Mouse (Mus musculus): ENCODE data around the gene 1600015I10Rik. TPM values are rescaled to one million over a fixed set of nuclear protein-coding genes. Genes with fewer than 3 reads are reported as not detected.
"Not testable (repeated sequence)": the region's sequence is repeated elsewhere in the genome, so short reads cannot be mapped to it uniquely, and the experiment has no call there.

1600015I10Rik gene
- polyA plus RNA-seq, 1 experiment: not detected

DNA sequence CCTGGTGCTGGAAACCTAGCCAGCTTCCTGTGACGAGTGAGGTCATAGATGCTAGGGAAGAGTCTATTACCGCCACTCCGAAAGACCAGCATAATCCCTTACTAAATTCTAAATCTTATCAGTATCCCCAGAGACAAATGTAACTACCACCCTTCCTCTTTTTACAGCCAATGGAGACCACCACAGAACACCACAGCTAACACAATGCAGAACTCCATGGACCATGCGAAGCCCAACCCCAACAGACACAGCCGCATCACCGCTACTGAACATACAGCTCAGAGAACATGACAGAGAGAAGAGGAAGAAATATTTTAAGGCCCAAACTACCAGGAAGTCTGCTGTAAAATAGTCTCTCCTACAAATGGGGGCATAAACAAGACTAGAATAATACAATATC, 21.9 kb downstream of the 1600015I10Rik start:
- Histone ChIP-seq H3K4me1 (ENCODE audit: control insufficient read depth, insufficient read depth, insufficient read length, low read length) (no peaks in the 10 kb centered on the region), H3K27ac (replicated peaks; ENCODE audit: low read depth, low read length) (no peak overlapping the region), H3K4me3 (ENCODE audit: insufficient read depth, low read depth, low read length) (no peak overlapping the region)

DNA sequence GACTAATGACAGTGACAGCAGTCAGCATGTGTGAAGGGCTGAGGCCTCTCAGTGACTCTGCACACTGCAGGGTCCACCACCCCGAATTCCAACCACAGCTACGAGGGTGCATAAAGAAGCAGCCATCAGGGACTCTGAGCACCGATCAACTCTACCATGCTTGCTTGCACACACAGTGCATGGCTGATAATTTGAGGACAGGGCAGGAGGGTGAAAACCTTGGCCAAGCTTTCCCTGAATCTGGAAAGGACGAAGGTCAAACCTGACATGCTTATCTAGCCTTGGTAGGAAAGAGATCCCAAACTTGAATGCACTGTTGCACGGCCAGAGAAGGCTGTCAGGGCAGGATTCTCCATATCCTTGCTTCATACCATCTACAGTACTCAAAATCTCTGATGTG, 23.5 kb downstream of the 1600015I10Rik start:
- Histone ChIP-seq H3K27ac (replicated peaks; ENCODE audit: low read depth, low read length) (no peak overlapping the region), H3K4me3 (ENCODE audit: insufficient read depth, low read depth, low read length) (no peak overlapping the region), H3K4me1 (ENCODE audit: control insufficient read depth, insufficient read depth, insufficient read length, low read length) (no peaks in the 10 kb centered on the region)

DNA sequence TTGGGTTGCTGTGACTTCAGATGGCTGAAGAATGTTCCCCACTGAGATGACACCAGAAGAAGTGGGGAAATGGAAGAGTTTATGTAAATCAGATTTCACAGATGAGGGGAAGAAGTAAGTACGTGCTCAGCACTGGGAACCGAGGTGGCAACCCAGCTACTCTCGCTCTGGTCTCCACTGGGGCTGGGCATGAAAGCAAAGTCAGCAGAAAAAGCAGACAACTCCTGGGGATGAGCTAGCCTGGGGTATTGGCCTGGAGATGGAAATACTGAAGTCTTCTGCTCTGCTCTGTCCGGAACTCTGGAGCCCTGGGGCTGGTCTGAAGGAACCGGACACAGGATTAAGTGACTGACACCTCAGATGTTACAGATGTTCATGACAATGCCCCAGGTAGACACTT, 24.5 kb downstream of the 1600015I10Rik start:
- Histone ChIP-seq H3K4me3 (ENCODE audit: insufficient read depth, low read depth, low read length) (no peak overlapping the region), H3K27ac (replicated peaks; ENCODE audit: low read depth, low read length) (no peak overlapping the region)

DNA sequence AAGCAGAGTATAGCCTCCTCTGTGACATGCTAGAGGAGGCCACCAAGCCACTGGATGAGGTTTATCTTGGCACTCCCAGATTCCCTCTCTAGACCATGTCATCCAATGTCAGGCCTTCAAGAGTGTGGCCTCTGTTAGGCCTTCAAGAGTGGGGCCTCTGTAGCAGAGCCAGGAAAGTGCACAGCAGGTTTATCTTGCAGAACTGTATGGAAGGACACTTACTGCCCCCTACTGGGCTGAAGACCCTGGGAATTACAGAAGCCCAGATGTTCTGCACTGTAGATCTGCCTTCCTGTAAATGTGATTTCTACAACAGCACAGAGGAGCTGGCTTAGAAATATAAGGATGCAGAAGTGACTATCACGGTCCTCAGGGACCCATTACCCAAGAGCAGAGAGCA, 25.3 kb downstream of the 1600015I10Rik start:
- no peak overlapping the region for H3K27ac ChIP-seq (replicated peaks; ENCODE audit: low read depth, low read length)
- no peaks in the 10 kb centered on the region for H3K4me1 ChIP-seq (ENCODE audit: control insufficient read depth, insufficient read depth, insufficient read length, low read length)
- H3K4me3 ChIP-seq (ENCODE audit: insufficient read depth, low read depth, low read length): no peak overlapping the region

More for the DNA sequence above, 24.5 kb downstream of the 1600015I10Rik start:
- H3K4me1 ChIP-seq (ENCODE audit: control insufficient read depth, insufficient read depth, insufficient read length, low read length): no peaks in the 10 kb centered on the region

DNA sequence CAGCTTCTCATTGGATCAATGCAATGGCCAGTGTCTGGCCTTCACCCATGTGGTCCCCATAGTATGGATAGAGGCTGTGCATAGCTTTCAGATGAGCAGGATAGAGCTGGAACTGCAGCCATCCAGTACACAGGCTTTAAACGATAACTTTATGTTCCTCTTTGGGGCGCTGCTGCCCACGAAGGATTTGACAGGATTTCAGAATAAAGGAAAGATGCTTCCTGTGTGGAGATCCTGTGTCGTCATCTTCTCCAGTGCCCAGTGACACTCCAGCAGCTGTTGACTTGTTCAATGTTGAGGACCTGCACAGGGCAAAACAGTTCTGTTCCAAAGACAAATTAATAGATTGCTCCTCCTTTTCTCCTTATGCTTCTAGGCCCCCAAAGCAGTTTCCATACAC, 27.1 kb downstream of the 1600015I10Rik start:
- no peak overlapping the region for H3K4me3 ChIP-seq (ENCODE audit: insufficient read depth, low read depth, low read length)
- no peak overlapping the region for H3K27ac ChIP-seq (replicated peaks; ENCODE audit: low read depth, low read length)
- H3K4me1 ChIP-seq (ENCODE audit: control insufficient read depth, insufficient read depth, insufficient read length, low read length): no peaks in the 10 kb centered on the region

- no peaks in the 10 kb centered on the region for H3K4me1 ChIP-seq (ENCODE audit: control insufficient read depth, insufficient read depth, insufficient read length, low read length)
- no peak overlapping the region for H3K27ac ChIP-seq (replicated peaks; ENCODE audit: low read depth, low read length)
- no peak overlapping the region for H3K4me3 ChIP-seq (ENCODE audit: insufficient read depth, low read depth, low read length)
Observed at GRCm38 (mm10) chr6:48958053-48958452, 28.4 kb downstream of the 1600015I10Rik start.

DNA sequence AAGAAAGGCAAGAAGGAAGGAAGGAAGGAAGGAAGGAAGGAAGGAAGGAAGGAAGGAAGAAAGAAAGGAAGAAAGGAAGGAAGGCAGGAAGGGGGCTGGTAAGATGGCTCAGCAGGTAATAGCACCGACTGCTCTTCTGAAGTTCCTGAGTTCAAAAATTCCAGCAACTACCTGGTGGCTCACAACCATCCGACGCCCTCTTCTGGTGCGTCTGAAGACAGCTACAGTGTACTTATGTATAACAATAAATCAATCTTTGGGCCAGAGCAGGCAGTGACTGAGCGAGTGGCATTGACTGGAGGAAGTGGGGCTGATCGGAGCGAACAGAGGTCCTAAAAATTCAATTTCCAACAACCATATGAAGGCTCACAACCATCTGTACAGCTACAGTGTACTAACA, 29.5 kb downstream of the 1600015I10Rik start:
- H3K4me3 ChIP-seq (ENCODE audit: insufficient read depth, low read depth, low read length); H3K4me1 ChIP-seq (ENCODE audit: control insufficient read depth, insufficient read depth, insufficient read length, low read length); H3K27ac ChIP-seq (replicated peaks; ENCODE audit: low read depth, low read length): not testable (repeated sequence)

GRCm38 (mm10) chr6:48966696-48967095, 37.0 kb downstream of the 1600015I10Rik start:
- H3K4me3 ChIP-seq (ENCODE audit: insufficient read depth, low read depth, low read length); H3K4me1 ChIP-seq (ENCODE audit: control insufficient read depth, insufficient read depth, insufficient read length, low read length); H3K27ac ChIP-seq (replicated peaks; ENCODE audit: low read depth, low read length): not testable (repeated sequence)

DNA sequence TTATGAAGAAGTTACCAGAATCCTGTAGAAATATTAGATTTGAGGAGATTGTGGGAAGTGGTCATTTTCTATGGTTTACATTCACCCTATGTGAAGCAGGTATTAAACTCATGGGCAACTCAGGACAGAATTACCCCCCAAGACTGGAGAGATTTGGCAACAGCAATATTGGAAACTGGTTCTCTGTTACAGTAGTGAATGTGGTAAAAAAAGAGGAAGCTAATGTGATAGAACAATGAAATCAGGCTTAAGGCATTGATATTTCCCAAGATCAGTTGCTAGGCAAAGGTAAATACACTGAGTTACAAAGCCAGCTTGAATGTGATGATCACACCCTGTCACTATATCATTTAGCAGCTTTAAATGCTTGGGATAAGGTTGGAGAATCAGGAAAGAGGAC, 38.2 kb downstream of the 1600015I10Rik start:
- H3K4me1 ChIP-seq (ENCODE audit: control insufficient read depth, insufficient read depth, insufficient read length, low read length): no peaks in the 10 kb centered on the region
- H3K27ac ChIP-seq (replicated peaks; ENCODE audit: low read depth, low read length): no peak overlapping the region
- no peak overlapping the region for H3K4me3 ChIP-seq (ENCODE audit: insufficient read depth, low read depth, low read length)

DNA sequence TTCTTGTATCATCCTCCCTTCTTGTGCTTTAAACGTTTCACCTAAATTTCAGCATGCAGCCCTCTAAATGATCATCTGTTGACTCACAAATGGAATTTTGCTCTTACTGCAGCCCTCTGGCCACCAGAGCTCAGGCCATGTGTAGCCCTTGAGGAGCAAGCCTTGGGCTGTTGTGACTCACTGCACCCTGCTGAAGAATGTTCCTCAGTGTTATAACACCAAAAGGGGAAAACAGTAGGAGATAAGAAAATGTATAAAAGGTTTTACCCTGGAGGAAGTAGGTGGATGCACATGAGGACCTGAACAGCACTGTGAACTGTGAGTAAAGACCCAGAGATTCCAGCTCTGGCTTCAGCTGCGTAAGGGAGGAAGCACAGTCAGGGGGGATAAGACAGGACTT, 45.0 kb downstream of the 1600015I10Rik start, which contains the start of gene Doxl2:
Doxl2 (plus strand) TSS at position 301 of the 400 bp plus-strand sequence.
- no peaks in the 10 kb centered on the region for H3K4me1 ChIP-seq (ENCODE audit: control insufficient read depth, insufficient read depth, insufficient read length, low read length)
- H3K4me3 ChIP-seq (ENCODE audit: insufficient read depth, low read depth, low read length): no peak within 1 kb of the TSS
- no peak within 1 kb of the TSS for H3K27ac ChIP-seq (replicated peaks; ENCODE audit: low read depth, low read length)

GRCm38 (mm10) chr6:48979616-48980015, 49.9 kb downstream of the 1600015I10Rik start:
- Histone ChIP-seq H3K27ac (replicated peaks; ENCODE audit: low read depth, low read length) (no peak overlapping the region), H3K4me3 (ENCODE audit: insufficient read depth, low read depth, low read length) (no peak overlapping the region), H3K4me1 (ENCODE audit: control insufficient read depth, insufficient read depth, insufficient read length, low read length) (no peaks in the 10 kb centered on the region)

DNA sequence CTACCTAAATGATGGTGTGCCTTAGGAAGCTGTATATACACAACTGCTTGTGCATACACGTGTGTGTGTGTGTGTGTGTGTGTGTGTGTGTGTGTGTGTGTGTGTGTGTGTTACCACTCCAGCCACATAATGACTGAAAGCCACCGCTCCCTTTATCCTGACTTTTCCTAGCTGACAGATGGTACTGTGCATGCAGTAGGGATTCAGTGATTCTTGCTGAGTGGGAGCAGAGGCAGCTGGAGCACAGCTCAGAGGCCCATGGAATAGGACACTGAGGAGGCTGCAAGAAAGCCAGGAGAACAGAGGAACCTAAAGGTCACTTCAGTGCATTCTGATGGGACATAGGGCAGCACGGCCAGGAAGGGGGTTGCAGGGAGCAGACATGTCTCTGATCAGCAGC, 52.6 kb downstream of the 1600015I10Rik start:
- Histone ChIP-seq H3K4me3 (ENCODE audit: insufficient read depth, low read depth, low read length) (no peak overlapping the region), H3K4me1 (ENCODE audit: control insufficient read depth, insufficient read depth, insufficient read length, low read length) (no peaks in the 10 kb centered on the region), H3K27ac (replicated peaks; ENCODE audit: low read depth, low read length) (no peak overlapping the region)

Other genes with a start within 250 kb of the 1600015I10Rik start
- gene Gimap4, start 245.3 kb upstream of the 1600015I10Rik start, polyA plus RNA-seq (2012; ENCODE audit: insufficient read depth, insufficient read length, missing spikeins): 13.3 and 27.1 TPM in 2 replicates
- 27.2 and 40.0 TPM in 2 replicates for gene Gimap6, start 221.7 kb upstream of the 1600015I10Rik start, polyA plus RNA-seq (2012; ENCODE audit: insufficient read depth, insufficient read length, missing spikeins)
- gene Gm28053, start 211.3 kb upstream of the 1600015I10Rik start, polyA plus RNA-seq (2012; ENCODE audit: insufficient read depth, insufficient read length, missing spikeins): not detected in 2 replicates
- gene Gimap7, start 211.3 kb upstream of the 1600015I10Rik start, polyA plus RNA-seq (2012; ENCODE audit: insufficient read depth, insufficient read length, missing spikeins): not detected in 2 replicates
- 2.0 and 3.2 TPM in 2 replicates for gene Gimap1, start 190.8 kb upstream of the 1600015I10Rik start, polyA plus RNA-seq (2012; ENCODE audit: insufficient read depth, insufficient read length, missing spikeins)
- gene Gimap5, start 183.7 kb upstream of the 1600015I10Rik start, polyA plus RNA-seq (2012; ENCODE audit: insufficient read depth, insufficient read length, missing spikeins): 2.2 and 2.5 TPM in 2 replicates
- gene Gimap3, start 159.0 kb upstream of the 1600015I10Rik start, polyA plus RNA-seq (2012; ENCODE audit: insufficient read depth, insufficient read length, missing spikeins): 0.75 and 0.79 TPM in 2 replicates
- 6.5 and 13.7 TPM in 2 replicates for gene Tmem176a, start 89.0 kb upstream of the 1600015I10Rik start, polyA plus RNA-seq (2012; ENCODE audit: insufficient read depth, insufficient read length, missing spikeins)
- 17.6 and 21.0 TPM in 2 replicates for gene Tmem176b, start 88.4 kb upstream of the 1600015I10Rik start, polyA plus RNA-seq (2012; ENCODE audit: insufficient read depth, insufficient read length, missing spikeins)
- not detected in 2 replicates for gene Aoc1, start 57.0 kb upstream of the 1600015I10Rik start, polyA plus RNA-seq (2012; ENCODE audit: insufficient read depth, insufficient read length, missing spikeins)
- not detected in 2 replicates for gene Doxl2, start 45.1 kb downstream of the 1600015I10Rik start, polyA plus RNA-seq (2012; ENCODE audit: insufficient read depth, insufficient read length, missing spikeins)
- not detected in 2 replicates for gene Svs1, start 57.0 kb downstream of the 1600015I10Rik start, polyA plus RNA-seq (2012; ENCODE audit: insufficient read depth, insufficient read length, missing spikeins)
- gene Gpnmb, start 106.7 kb downstream of the 1600015I10Rik start, polyA plus RNA-seq (2012; ENCODE audit: insufficient read depth, insufficient read length, missing spikeins): 2.8 and 3.4 TPM in 2 replicates
- gene Malsu1, start 143.9 kb downstream of the 1600015I10Rik start, polyA plus RNA-seq (2012; ENCODE audit: insufficient read depth, insufficient read length, missing spikeins): 89.5 and 97.9 TPM in 2 replicates

All from brown adipose tissue, adult 24 weeks (tissue).